Mouse (Mus musculus): ENCODE measurements around the gene Prcc.
"Not testable (repeated sequence)": the region's sequence is repeated elsewhere in the genome, so short reads cannot be mapped to it uniquely, and the experiment has no call there.

Prcc gene

GRCm38 (mm10) chr3:87840858-87841257 is 44.5 kb downstream of the Prcc start:
- no peak for DNase-seq

- DNase-seq = peak; percentile 72 to 76
These were observed 46.8 kb downstream of the Prcc start for GRCm38 (mm10) chr3:87838622-87839021.

- DNase-seq = no peak
These were observed 51.9 kb downstream of the Prcc start for GRCm38 (mm10) chr3:87833482-87833881.

DNA sequence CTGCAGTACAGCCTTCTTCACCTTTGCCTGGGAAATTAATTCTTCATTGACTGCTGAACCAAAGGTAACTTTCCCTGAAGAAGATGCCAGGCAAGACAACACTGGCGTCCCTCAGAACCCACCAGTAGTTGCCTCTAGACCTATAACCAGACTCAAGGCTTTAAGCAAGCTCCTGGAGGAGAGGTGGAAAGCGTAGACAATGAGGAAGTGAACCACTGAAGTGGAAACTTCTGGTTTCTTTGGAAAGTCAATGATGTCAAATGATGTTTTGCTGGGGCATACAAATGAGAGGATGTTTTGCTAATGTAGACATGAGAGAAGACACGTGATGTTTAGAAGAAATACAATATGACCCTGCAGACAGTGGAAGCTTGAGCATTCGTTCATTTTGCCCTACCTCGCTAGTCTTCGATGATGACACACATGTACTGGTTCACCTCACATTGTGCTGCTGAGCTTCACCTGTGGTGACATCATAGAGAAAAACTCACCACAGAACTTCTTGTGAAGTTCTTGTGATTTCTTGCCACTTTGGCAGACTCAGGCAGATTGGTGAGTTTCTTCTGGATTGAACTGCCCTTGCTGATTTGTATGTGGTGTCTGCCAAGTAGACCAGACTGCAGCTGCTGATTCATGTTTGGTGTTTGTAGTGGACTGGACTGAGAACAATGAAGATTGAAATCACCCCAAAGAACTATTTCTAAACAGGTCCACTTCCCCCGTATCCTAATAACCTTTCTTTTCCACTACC is 53.1 kb downstream of the Prcc start:
- no peak for DNase-seq

GRCm38 (mm10) chr3:87829025-87829424 is 56.4 kb downstream of the Prcc start:
- no peak for DNase-seq

GRCm38 (mm10) chr3:87828435-87828834 is 57.0 kb downstream of the Prcc start:
- no peak for DNase-seq

GRCm38 (mm10) chr3:87824206-87824605 is 61.2 kb downstream of the Prcc start, which contains the start of gene Pear1:
TSS of gene Pear1 (minus strand) at chr3:87824306.
- not testable (repeated sequence) for DNase-seq

DNA sequence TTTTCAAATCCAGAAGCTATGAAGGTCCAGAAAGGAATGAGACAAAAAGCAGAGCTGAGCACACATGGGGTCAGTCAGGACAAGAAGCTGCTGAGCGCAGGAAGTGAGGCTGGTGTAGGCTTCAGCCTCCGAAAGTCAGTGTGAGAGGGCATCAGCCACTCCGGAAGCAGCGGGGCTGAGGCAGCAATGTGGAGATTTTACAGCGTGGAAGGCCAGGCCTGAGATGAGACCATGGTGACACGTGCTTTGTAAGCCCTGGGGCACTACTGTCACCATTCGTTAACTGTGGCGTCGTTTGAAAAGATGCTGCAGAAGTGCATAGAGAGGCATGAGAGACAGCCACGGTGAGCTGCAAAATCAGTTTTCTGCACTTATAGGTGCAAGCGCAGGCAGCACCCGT is 67.2 kb downstream of the Prcc start:
- DNase-seq = no peak

DNA sequence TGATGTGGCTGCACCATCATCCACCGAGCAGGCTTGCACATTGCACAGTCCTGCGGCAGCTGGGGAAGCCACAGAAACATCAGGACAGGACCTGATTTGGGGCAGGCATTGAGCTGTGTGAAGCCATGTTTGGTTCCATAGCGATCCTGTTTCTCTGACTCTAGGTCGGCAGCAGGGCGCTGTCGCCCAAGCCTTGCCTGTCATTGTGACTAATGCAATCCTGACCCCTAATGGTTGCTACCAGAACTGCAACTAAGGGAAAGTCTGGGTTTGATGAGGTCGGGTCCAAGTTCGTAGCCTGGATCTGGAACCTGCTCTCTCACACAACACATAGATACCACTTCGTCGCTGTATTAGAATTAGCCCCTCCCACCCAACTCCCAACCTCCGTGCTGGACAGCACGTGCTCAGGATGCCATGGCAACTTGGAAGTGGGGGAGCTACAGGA is 68.7 kb downstream of the Prcc start:
- peak; percentile 75 to 81 for DNase-seq

- DNase-seq = no peak
These were observed 69.2 kb downstream of the Prcc start for GRCm38 (mm10) chr3:87816166-87816565.

- no peak for DNase-seq
These were observed 72.5 kb downstream of the Prcc start for GRCm38 (mm10) chr3:87812873-87813272.

GRCm38 (mm10) chr3:87812413-87812812 is 73.0 kb downstream of the Prcc start:
- DNase-seq = no peak

GRCm38 (mm10) chr3:87811297-87811696 is 74.1 kb downstream of the Prcc start:
- no peak for DNase-seq

DNA sequence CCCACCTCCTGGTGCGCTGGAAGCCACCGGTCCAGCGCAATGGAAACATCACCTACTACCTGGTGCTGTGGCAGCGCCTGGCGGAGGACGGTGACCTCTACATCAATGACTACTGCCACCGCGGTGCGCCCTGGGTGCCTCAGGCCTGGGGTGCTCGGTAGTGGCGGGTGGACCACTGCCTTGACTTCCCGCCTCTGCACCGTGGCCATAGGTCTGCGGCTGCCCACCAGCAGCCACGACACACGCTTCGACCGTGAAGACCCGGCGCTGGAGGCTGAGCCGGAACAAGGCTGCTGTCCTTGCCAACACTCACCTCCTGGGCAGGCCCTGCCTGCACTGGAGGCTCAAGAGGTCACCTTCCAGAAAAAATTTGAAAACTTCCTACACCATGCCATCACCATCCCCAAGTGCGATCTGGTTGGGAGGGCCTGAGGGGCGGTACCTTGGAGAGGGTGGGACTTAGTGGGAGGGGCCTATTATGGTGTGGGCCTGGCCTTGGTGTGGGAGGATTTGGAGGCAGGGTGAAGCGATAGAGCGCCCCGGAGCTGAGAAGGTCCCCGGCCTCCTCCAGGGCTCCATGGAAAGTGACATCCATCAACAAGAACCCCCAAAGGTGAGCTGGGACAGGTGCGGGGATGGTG is 76.0 kb downstream of the Prcc start:
- DNase-seq = no peak

All from cerebellum, adult 18-20 months (tissue).